Mouse (Mus musculus) embryo, embryonic 10.5 days (tissue): ENCODE measurements around the gene Cep350.

ENCODE experiments used
- DNase-seq: peaks from one replicate; pipeline ENCODE4 v3.0.0-alpha.2; 2015; ENCODE audit warnings: low spot score

The Cep350 gene

DNA sequence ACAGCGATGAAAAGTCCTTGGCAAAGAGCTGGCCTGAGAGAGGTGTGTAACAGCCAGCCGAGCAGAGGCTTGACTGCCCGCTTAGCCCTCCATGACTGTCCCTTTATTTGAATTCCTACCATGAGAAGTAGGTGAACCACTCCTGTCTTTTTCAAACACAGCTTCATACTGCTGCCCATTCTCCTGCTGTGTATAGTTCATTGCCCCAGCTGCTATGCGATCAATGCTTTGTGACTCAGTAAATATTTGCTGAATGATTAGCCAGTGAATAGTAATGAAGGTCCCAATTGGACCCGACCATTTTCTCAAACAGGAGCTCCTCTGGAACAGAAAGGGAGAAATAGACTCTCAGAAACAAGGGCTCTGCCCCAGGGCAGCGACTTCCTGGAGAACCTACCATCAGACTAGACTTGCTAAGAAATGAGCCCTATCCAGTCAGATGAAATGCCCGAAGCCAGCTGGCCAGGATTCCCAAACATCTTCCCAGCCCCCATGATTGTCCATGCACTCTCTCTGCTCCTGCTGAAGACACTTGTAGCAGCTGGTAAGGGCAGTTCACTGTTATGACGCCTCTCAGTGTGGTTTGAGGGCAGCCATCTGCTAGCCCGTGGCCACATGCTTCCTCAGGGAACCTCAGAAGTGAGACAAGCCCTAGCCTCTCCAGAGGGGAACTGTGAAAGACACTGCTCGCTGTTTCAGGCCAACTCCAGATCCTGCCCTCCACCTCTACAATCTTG, 163.2 kb downstream of the Cep350 start:
- DNase-seq: peak; percentile 23

DNA sequence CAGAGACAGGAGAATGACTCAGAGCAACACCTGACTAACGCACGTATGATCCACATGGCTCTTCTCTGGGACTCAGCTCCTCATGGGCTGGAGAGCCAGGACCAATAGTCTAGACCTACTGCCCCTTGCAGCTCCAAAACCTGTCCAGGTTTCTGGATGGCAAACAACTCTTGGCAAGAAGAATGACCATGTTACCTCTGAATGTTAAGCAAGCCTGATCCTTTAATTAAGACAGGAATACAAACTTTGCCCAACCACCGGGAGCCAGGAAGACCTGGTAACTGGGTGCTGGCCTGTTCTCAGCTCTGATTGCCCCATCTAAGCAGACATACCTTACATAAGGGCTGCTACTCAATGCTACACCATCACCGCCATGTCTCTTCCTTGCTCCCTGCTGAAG, 164.8 kb downstream of the Cep350 start:
- DNase-seq: no peak

DNA sequence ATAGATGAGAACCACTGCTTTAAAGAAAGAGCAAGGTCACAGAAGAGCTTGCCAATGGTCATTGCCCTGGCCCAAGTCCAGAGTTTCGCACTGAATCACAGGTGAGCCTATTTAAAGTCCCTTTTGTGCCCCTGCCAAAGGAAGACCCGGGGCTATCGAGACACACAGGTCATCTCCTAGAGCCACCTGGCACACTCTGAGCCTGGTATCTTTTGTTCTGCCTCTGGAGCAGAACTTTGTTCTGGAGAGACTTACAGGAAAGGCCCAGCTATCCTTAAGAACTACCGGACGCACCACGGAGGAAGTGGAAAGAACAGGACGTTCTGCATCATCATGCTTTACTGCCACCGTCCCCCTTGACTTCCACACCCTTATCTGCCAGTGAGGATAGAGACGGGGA, 167.4 kb downstream of the Cep350 start:
- no peak for DNase-seq

DNA sequence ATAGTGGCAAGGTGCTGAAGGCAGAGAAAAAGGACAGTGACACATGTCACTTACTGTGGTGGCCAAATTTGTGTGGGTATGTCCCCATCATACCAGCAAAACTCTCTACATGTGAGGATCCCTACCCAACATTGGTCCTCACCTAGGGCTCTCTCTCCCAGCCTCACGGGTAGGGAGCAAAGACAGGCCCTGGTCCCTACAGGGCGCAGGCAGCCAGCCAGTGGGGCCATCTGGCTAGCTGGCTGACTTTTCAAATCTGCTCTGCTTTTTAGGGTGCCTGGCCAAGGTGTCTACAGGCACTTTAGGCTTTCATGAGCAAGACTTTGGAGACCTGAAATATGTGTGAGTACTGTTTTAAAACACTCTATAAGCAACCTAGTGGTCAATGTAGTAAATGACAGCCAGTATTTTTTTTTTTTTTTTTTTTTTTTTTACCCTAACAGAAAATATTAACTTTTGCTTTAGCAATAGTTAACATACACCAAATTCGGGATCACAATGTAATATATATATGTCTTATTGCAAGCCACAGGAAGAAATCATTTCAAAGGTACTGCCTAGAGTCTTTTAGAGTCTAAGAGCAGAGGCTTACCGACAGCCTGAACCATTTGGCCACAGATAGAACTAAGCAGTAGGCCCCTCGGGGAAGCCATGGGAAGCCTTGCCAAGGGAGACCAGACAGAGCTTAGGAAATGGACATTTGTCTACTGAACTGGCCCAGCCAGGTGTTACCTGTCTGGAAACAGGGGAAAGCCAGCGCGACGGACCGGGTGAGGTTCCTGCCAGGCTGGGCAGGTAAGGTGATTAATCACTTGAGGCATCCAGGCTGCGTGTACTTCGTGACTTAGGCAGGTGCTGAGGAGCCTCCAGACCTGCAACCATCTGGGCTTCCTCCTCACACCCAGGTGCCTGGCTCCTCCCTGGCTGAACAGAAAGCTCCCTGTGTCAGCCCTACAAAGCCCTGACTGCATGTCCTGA, 171.8 kb downstream of the Cep350 start:
- DNase-seq: no peak

DNA sequence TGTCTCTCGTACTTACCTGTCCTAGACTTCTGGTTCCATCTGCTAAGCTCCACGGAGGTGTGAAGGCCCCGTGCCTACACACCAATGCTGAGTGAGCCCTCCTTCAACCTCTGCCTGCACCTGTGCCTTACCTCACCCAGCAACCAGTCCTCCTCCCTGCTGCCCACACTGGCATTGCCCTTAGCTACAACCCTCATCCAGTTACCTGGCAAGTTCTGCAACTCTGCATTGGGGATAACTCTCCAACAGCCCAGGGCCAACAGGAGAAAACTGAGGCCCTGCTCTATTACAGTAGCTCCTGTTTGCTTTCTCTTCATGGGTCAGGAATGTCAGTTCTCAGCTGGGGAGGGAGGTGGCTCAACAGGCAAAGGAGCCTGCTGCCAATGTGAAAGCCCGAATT, 175.1 kb downstream of the Cep350 start:
- DNase-seq: no peak

GRCm38 (mm10) chr1:155797425-155797824, 175.6 kb downstream of the Cep350 start:
- no peak for DNase-seq

DNA sequence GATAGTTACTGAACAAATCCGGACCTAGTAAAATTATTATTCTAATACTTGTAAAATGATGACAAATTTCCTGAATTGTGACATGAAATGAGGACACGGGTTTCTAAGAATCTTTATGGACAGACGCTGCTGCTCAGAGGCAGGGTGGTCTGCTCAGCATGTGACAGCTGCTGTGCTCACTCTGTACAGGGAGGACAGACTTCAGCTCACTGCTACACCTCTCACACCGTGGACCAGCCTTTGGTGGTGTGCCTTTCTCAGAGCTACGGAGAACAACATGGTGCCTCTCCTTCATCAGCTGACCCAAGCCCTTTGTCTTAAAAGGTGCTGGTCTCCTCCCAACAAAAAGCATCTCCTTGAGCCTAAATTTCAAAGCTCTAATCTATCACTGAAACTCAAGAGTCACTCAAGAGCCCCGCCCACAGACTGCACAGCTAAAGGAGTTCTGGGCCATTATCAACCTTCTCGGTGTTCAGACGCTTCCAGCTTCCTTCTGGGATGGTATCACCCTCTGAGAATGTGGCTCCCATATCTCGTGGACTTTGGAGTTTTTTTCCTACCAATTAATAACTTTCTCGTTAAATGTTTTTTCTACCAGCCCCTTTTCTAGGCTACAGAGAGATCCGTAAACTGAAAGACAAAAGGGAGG, 176.2 kb downstream of the Cep350 start:
- DNase-seq: no peak

- no peak for DNase-seq
Observed at GRCm38 (mm10) chr1:155795791-155796233, 177.2 kb downstream of the Cep350 start.
